Mouse (Mus musculus): ENCODE data around the gene Tchhl1. TPM values are rescaled to one million over a fixed set of nuclear protein-coding genes. Genes with fewer than 3 reads are reported as not detected.
"Not testable (repeated sequence)": the region's sequence is repeated elsewhere in the genome, so short reads cannot be mapped to it uniquely, and the experiment has no call there.

Gene Tchhl1
- not detected in 2 replicates for polyA plus RNA-seq (2016; fragmentation: Nextera tagmentation; extraction: Ambion mirVana)

- Histone ChIP-seq H3K36me3 (no peaks in the 10 kb centered on the region), H3K27ac (no peak within 1 kb of the TSS), H3K9me3 (no peaks in the 10 kb centered on the region), H3K4me2 (replicated peaks) (no peak within 1 kb of the TSS), H3K9ac (no peak within 1 kb of the TSS), H3K4me3 (no peak within 1 kb of the TSS), H3K27me3 (replicated peaks) (no peaks in the 10 kb centered on the region), H3K4me1 (no peaks in the 10 kb centered on the region)
- ATAC-seq (ENCODE audit: low FRiP score, low read depth): no peak
- WGBS: 46% methylated on average over 5 of the region's 5 CpGs
Observed at GRCm38 (mm10) chr3:93468561-93468960, at the start of gene Tchhl1. Gene Tchhl1 (plus strand): TSS chr3:93468754.

GRCm38 (mm10) chr3:93431673-93432072 lies 36.9 kb upstream of the Tchhl1 start:
- Histone ChIP-seq H3K9ac (no peak overlapping the region), H3K36me3 (no peaks in the 10 kb centered on the region), H3K4me1 (no peaks in the 10 kb centered on the region), H3K27ac (no peak overlapping the region), H3K4me3 (no peak overlapping the region), H3K9me3 (no peaks in the 10 kb centered on the region), H3K27me3 (replicated peaks) (no peaks in the 10 kb centered on the region), H3K4me2 (replicated peaks) (no peak overlapping the region)
- no peak for ATAC-seq (ENCODE audit: low FRiP score, low read depth)
- WGBS: 38% methylated on average over 3 of the region's 3 CpGs

DNA sequence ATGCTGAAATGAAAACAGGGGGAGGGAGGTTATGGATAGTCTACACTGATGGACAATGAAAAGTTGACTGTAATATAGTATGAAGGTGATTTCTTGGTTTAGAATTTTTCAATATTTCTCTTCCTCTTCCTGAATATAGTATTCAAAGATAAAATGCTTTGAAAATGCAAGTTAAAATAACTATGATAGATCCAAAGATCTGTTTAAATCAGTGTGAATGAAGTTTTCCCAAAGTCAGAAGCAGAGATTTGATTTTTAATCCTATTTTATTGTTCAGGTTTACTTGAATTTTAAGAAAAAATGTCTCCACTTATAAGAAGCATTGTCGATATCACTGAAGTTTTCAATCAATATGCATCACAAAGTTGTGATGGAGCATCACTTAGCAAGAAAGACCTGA lies 26.5 kb upstream of the Tchhl1 start, which contains the start of gene Tchh:
TSS of gene Tchh (plus strand) at position 301 of the 400 bp plus-strand sequence.
- Histone ChIP-seq H3K4me2 (replicated peaks) (peak within 1 kb of the TSS; percentile 90), H3K36me3 (no peaks in the 10 kb centered on the region), H3K9ac (no peak within 1 kb of the TSS), H3K9me3 (no peaks in the 10 kb centered on the region), H3K4me1 (peaks cover 11% of the 10 kb centered on the region), H3K27ac (no peak within 1 kb of the TSS), H3K4me3 (no peak within 1 kb of the TSS), H3K27me3 (replicated peaks) (peaks cover 30% of the 10 kb centered on the region)
- WGBS: 93% methylated on average over 1 of the region's 1 CpGs
- ATAC-seq (ENCODE audit: low FRiP score, low read depth): no peak

DNA sequence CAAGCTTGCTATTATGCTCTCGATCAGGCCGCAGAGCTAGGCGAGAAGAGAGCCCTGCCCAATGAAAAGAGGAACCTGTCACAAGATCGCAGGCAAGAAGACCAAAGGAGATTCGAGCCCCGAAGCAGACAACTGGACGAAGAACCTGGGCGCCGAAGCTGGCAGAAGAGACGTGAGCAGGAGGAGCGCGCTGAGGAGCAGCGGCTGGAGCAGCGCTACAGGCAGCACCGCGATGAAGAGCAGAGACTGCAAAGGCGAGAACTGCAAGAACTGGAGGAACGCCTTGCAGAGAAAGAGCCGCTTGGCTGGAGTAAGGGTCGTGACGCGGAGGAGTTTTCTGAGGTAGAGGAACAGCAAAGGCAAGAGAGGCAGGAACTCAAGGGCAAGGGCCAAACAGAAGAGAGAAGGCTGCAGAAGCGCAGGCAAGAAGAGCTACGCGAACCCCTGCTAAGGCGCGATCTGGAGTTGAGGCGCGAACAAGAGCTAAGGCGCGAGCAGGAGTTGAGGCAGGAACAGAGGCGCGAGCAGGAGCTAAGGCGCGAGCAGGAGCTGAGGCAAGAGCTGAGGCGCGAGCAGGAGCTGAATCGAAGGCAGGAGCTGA lies 25.0 kb upstream of the Tchhl1 start:
- no peak overlapping the region for H3K27ac ChIP-seq

DNA sequence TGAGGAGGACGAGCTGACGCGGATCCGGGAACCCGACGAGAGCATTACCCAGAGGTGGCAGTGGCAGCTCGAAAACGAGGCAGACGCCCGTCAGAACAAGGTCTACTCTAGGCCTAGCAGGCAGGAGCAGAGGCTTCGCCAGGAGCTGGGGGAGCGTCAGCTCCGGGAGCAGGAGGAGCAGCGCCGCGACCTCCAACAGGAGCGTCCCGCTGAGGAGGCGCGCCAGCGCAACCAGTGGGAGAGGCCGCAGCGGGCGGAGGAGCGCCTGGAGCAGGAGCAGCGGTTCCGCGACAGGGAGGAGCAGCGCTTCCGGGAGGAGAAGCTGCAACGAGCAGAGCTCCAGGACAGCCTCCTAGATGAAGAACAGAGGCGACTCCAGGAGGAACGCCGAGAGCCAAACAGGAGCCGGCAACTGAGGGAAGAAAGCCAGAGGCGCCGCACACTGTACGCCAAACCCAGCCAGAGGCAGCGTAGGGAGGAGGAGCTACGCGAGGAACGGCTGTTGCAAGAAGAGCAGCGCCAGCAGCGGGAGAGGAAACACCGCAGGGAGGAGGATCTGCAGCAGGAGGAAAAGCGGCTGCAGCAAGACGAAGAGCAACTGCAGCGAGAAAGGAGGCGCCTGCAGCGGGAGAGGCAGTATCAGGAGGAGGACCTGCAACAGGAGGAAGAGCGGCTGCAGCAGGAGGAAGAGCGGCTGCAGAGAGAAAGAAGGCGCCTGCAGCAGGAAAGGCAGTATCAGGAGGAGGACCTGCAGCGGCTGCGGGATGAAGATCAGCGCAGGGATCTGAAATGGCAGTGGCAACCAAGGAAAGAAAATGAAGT lies 24.0 kb upstream of the Tchhl1 start:
- ATAC-seq (ENCODE audit: low FRiP score, low read depth): peak; percentile 82
- H3K4me1 ChIP-seq: peaks cover 17% of the 10 kb centered on the region
- WGBS: under 1% methylated on average over 56 of the region's 56 CpGs
- H3K4me2 ChIP-seq (replicated peaks): peak overlapping the region; percentile 90
- H3K4me3 ChIP-seq: peak overlapping the region; percentile 53
- H3K9ac ChIP-seq: peak overlapping the region; percentile 58
- H3K36me3 ChIP-seq: no peaks in the 10 kb centered on the region
- no peaks in the 10 kb centered on the region for H3K9me3 ChIP-seq
- H3K27me3 ChIP-seq (replicated peaks): peaks cover 40% of the 10 kb centered on the region
- no peak overlapping the region for H3K27ac ChIP-seq

More for the DNA sequence above, 25.0 kb upstream of the Tchhl1 start:
- peaks cover 17% of the 10 kb centered on the region for H3K4me1 ChIP-seq
- H3K9ac ChIP-seq: peak overlapping the region; percentile 45
- peak overlapping the region; percentile 90 for H3K4me2 ChIP-seq (replicated peaks)
- ATAC-seq (ENCODE audit: low FRiP score, low read depth): no peak
- H3K36me3 ChIP-seq: no peaks in the 10 kb centered on the region
- peak overlapping the region; percentile 53 for H3K4me3 ChIP-seq
- H3K27me3 ChIP-seq (replicated peaks): peaks cover 40% of the 10 kb centered on the region
- under 1% methylated on average over 38 of the region's 38 CpGs for whole genome bisulfite sequencing
- H3K9me3 ChIP-seq: no peaks in the 10 kb centered on the region

DNA sequence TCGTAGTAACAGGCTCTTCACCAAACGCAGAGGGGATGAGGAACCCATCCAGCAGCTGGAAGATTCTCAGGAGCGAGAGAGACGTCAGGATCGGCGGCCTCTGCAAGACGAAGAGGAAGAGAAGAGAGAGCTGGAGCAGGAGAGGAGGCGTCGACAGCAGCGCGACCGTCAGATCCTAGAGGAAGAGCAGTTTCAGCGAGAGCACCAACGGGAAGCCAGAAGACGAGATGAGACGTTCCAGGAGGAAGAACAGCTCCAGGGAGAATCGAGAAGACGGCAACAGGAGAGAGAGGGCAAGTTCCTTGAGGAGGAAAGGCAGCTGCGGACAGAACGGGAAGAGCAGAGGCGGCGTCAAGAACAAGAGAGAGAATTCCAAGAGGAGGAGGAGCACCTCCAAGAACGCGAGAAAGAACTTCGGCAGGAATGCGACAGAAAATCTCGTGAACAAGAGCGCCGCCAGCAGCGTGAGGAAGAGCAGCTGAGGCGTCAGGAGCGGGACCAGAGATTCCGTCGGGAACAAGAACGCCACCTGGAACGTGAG lies 23.3 kb upstream of the Tchhl1 start:
- peak overlapping the region; percentile 58; the same call in 1 of the 2 replicates for H3K9ac ChIP-seq
- under 1% methylated on average over 36 of the region's 36 CpGs for WGBS
- peak overlapping the region; percentile 53 for H3K4me3 ChIP-seq
- H3K27me3 ChIP-seq (replicated peaks): peaks cover 40% of the 10 kb centered on the region
- no peaks in the 10 kb centered on the region for H3K9me3 ChIP-seq
- peaks cover 17% of the 10 kb centered on the region for H3K4me1 ChIP-seq
- 0 out of 2 replicates have a peak, but pooled peaks have one; percentile 12 for ATAC-seq (ENCODE audit: low FRiP score, low read depth)
- no peaks in the 10 kb centered on the region for H3K36me3 ChIP-seq
- peak overlapping the region; percentile 90 for H3K4me2 ChIP-seq (replicated peaks)
- H3K27ac ChIP-seq: no peak overlapping the region

DNA sequence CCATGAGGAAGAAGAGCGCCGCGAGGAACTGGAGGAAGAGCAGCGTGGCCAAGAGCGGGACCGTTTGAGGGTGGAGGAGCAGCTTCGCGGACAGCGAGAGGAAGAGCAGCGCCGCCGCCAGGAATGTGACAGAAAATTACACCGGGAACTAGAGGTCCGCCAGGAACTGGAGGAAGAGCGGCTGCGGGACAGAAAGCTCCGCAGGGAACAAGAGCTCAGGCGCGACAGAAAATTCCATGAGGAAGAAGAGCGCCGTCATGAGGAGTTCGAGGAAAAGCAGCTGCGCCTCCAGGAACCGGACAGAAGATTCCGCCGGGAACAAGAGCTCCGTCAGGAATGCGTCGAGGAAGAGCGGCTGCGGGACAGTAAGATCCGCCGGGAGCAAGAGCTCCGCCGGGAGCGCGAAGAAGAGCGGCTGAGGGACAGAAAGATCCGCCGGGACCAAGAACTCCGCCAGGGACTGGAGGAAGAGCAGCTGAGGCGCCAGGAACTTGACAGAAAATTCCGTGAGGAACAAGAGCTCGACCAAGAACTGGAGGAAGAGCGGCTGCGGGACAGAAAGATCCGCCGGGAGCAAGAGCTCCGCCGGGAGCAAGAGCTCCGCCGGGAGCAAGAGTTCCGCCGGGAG lies 22.3 kb upstream of the Tchhl1 start:
- peaks cover 17% of the 10 kb centered on the region for H3K4me1 ChIP-seq
- ATAC-seq (ENCODE audit: low FRiP score, low read depth): no peak
- peak overlapping the region; percentile 53 for H3K4me3 ChIP-seq
- peak overlapping the region; percentile 90 for H3K4me2 ChIP-seq (replicated peaks)
- no peaks in the 10 kb centered on the region for H3K9me3 ChIP-seq
- 1% methylated on average over 54 of the region's 54 CpGs for WGBS
- H3K9ac ChIP-seq: peak overlapping the region; percentile 44
- H3K27ac ChIP-seq: no peak overlapping the region
- H3K36me3 ChIP-seq: no peaks in the 10 kb centered on the region
- H3K27me3 ChIP-seq (replicated peaks): peaks cover 32% of the 10 kb centered on the region

- ATAC-seq (ENCODE audit: low FRiP score, low read depth); H3K27ac ChIP-seq; H3K9me3 ChIP-seq; H3K36me3 ChIP-seq: not testable (repeated sequence)
- Histone ChIP-seq H3K4me1 (peaks cover 17% of the 10 kb centered on the region), H3K4me2 (replicated peaks) (peak overlapping the region; percentile 90), H3K9ac (peak overlapping the region; percentile 44), H3K4me3 (peak overlapping the region; percentile 53), H3K27me3 (replicated peaks) (peaks cover 30% of the 10 kb centered on the region)
- WGBS: 1% methylated on average over 32 of the region's 32 CpGs
Observed at GRCm38 (mm10) chr3:93446756-93447137, 21.8 kb upstream of the Tchhl1 start.

GRCm38 (mm10) chr3:93447138-93447841 lies 21.3 kb upstream of the Tchhl1 start:
- no peak overlapping the region for H3K27ac ChIP-seq
- no peaks in the 10 kb centered on the region for H3K9me3 ChIP-seq
- peak overlapping the region; percentile 90 for H3K4me2 ChIP-seq (replicated peaks)
- peak overlapping the region; percentile 44 for H3K9ac ChIP-seq
- peak; percentile 67 for ATAC-seq (ENCODE audit: low FRiP score, low read depth)
- peaks cover 17% of the 10 kb centered on the region for H3K4me1 ChIP-seq
- WGBS: under 1% methylated on average over 59 of the region's 59 CpGs
- no peaks in the 10 kb centered on the region for H3K36me3 ChIP-seq
- H3K4me3 ChIP-seq: peak overlapping the region; percentile 53
- peaks cover 29% of the 10 kb centered on the region for H3K27me3 ChIP-seq (replicated peaks)

DNA sequence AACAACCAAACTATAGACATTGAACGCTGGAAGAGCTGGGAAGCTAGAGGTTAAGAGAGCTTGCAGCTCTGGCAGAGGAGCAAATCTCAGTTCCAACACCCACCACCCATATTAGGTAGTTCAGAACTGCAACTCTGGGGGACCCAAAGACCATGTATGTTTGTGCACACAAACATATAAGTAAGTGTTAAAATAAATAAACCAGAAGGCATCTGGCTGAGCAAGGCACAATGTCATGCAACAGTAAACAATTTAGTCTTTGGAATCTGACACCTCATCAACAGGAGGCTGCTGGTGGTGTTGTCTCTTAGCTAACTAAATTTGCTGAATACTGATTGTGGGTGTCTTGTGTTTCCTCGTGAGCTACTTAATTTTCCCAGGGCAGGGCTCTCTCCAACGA lies 2.0 kb upstream of the Tchhl1 start:
- Histone ChIP-seq H3K9ac (no peak overlapping the region), H3K4me2 (replicated peaks) (no peak overlapping the region), H3K27ac (no peak overlapping the region), H3K27me3 (replicated peaks) (no peaks in the 10 kb centered on the region), H3K4me3 (no peak overlapping the region), H3K9me3 (no peaks in the 10 kb centered on the region), H3K36me3 (no peaks in the 10 kb centered on the region), H3K4me1 (no peaks in the 10 kb centered on the region)
- WGBS: 81% methylated on average over 3 of the region's 3 CpGs
- ATAC-seq (ENCODE audit: low FRiP score, low read depth): no peak

DNA sequence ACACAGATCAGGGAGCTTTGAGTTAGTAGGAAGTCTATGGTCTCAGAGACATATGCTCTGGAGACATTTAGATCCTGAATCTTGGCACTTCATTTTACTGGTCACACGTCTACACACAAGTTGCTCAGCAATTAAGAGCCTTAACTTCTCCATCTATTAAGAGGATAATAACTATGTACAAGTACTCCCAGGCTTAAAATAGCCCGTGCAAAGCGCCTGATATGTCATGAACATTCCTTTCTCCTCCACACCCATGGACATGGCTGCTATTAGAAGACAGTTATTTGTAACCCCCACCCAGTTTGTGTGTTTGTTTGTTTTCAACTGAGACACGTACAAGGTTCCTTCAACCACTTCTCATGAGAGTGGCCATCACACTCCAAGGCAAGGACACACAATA lies 1.4 kb upstream of the Tchhl1 start:
- no peaks in the 10 kb centered on the region for H3K27me3 ChIP-seq (replicated peaks)
- no peak overlapping the region for H3K4me3 ChIP-seq
- no peak overlapping the region for H3K4me2 ChIP-seq (replicated peaks)
- no peaks in the 10 kb centered on the region for H3K4me1 ChIP-seq
- H3K9ac ChIP-seq: no peak overlapping the region
- H3K9me3 ChIP-seq: no peaks in the 10 kb centered on the region
- H3K27ac ChIP-seq: no peak overlapping the region
- no peak for ATAC-seq (ENCODE audit: low FRiP score, low read depth)
- WGBS: 87% methylated on average over 4 of the region's 4 CpGs
- no peaks in the 10 kb centered on the region for H3K36me3 ChIP-seq
